Mouse (Mus musculus) kidney, adult 11 months (tissue): Measurements from ENCODE around the gene Acot12.

Source experiments
- DNase-seq: peaks from one replicate; pipeline ENCODE4 v3.0.0; 2022

The Acot12 gene

GRCm38 (mm10) chr13:91827876-91828275, 86.6 kb downstream of the Acot12 start:
- DNase-seq: no peak
